Mouse (Mus musculus) spleen, postnatal 10 days (tissue): ENCODE data around the gene Gkn3.

Source experiments
- DNase-seq, 2 experiments: peaks; one replicate each; pipeline ENCODE4 v3.0.0; 2021 to 2022; ENCODE audit warnings: low spot score in 2 of 2

The Gkn3 gene

DNA sequence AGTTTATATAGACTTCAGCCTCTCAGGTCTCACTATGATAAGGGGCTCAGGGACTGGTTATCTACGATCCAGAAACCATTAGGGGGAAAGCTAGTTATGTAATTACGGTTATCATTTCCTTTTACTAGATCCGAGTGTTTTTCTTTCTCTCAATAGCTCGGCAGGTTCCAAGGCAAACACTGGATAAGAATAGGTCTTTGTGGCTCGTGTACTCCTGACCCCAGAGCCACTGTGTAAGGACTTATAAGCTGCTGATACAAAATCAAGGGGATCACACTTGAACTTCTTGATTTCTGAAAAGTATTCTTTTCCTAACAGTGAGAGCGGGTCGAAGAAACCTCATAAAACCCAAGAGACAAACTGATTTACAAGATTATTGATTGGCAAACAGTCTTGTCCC, at the start of gene Gkn3:
TSS of gene Gkn3 (minus strand) at position 59 of the 400 bp plus-strand sequence.
- no peak for DNase-seq

GRCm38 (mm10) chr6:87436745-87437144, 48.0 kb upstream of the Gkn3 start:
- DNase-seq = no peak

DNA sequence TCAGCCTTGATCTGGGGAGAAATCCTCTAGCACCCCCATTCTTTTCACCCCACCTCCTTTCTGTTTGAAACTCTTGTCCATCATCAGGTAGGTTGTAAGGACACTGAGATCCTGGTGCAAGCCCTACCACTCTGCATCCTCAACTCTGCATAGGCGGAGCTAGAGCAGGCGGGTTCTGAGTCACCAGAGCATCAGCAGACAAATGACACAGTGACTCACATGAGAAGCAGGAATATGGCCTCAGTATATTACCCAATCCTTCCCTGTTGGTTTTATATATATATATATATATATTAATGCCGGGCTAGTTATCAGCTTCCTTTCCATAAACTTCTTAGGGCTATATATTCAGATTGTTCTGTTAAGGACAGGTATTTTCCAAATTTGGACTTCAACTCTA, 47.1 kb upstream of the Gkn3 start:
- no peak for DNase-seq

GRCm38 (mm10) chr6:87428487-87429044, 39.8 kb upstream of the Gkn3 start, which contains the start of gene Bmp10:
TSS of gene Bmp10 (plus strand) at chr6:87428994.
- DNase-seq = no peak

DNA sequence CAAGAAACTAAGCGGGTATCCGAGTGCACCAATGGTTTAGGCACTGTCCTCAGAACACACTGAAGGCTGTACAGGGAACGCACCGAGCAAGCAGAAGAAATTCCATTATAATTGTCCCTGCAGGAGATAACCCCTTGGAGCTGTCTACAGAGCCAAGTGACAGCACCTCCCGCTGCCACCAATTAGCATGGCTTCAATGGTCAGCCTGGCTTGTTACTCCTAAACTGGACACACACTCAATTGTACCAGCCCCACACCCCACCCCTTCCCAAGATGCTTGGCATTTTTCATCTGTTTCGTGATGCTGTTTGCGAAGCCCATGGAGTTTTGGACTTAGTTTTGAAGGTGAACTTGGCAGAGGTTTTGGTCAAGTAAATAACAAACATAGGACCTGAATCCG, 38.9 kb upstream of the Gkn3 start:
- DNase-seq = no peak

DNA sequence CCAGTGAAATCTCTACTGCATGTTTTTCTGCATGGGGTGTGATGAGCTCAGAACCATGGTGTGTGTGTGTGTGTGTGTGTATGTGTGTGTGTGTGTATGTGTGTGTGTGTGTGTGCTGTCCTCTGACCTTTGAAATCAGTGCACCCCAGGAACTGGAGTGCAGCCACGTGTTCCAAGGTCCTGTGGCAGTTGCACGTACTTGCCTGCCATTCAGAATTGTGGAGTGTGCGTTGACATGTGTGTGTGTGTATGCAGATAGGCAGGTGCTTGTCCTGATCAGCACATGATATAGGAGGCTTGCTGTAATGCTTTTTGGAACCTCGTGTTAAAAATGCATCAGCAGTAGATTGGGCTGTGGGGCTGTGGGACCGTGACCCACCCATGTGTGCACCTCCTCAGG, 38.2 kb upstream of the Gkn3 start:
- no peak for DNase-seq

- no peak for DNase-seq
These were observed 35.5 kb upstream of the Gkn3 start for GRCm38 (mm10) chr6:87424037-87424816.

GRCm38 (mm10) chr6:87422304-87422703, 33.6 kb upstream of the Gkn3 start:
- DNase-seq = no peak

DNA sequence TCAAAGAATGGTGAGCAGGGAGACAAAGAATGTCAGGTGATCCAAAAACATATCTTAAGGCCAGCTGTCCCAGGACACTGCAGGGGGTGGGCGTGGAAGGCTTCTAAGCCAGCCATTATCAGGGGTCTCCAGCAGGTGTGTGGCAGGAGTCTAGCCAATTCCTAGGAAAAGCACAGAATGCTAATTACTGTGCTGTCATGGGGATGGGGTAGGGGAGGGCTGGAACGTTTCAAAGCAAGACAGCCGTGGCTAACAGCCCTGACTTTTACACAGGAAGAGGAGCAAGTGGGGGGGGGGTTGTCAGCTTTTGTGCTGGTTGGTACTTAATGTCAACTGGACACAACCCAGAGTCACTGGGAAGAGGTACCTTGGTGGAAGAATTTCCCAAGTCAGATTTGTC, 23.3 kb upstream of the Gkn3 start:
- no peak for DNase-seq

DNA sequence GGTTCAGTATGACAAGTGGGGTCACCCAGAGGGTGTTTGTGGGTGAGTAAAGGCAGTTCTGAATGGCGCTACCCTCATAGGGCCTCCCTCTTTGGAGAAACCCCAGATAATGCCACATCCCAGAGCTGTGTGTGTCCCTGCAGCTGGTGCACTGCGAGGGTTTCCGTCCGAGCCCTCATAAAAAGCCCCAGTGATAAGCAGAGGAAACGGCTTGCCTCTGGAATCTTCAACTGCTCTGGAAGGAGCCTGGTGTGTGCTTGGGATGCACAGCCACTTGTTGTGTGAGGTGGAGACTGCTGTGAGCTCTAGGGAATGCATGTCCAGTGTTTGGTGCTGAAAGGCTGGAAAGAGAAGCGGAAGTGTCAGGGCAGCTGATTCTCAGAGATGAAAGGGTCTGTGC, 12.7 kb upstream of the Gkn3 start:
- no peak for DNase-seq

DNA sequence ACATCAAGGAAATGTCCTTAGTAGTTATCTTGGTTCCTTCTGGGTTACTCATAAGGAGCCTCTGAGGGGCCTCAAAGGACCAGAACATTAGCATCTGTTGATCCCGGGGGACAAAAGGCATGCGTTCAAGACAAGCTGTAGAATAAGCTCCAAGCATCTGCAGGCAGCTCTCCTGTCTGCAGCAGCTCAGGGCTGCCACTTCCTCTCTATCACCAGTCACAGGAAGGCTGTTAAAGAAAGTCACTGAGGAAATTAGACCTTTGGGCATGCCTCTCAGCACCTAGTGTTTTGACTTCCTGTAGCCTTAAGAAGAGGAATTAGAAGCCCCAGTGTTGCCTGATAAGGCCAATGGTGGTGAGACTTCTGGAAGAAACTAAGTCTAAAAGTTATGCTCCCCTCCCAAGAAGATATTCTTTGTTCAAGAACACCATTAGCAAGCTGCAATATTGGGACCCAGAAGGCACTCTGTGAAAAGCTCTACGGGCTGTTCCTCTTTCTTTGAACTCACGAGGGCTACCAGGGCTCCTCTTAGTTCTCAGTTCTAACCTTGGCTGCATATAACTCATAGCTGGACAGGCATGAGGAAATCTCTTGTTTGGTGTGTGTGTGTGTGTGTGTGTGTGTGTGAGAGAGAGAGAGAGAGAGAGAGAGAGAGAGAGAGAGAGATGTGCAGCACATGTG, 11.3 kb upstream of the Gkn3 start:
- peak; percentile 7 to 32 for DNase-seq

DNA sequence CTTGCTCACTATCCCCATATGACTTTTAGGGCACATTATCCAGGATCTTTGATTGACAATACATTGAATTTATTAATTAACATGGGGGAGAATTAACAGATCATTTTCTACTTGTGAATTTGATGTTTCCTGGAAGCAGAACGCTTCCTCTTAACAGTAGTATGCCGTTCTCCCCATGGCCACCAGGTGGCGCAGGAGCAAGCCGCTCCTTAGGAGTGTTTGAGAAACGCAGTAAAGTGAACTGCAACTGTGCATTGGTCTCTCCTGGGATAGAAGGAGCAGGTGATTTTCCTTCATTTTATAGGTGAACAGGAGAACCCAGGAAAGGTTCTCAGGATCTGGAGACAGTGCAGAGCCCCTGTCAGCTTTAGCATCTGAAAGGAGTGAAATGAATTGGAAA, 10.4 kb upstream of the Gkn3 start:
- peak; percentile 68 to 89 for DNase-seq

DNA sequence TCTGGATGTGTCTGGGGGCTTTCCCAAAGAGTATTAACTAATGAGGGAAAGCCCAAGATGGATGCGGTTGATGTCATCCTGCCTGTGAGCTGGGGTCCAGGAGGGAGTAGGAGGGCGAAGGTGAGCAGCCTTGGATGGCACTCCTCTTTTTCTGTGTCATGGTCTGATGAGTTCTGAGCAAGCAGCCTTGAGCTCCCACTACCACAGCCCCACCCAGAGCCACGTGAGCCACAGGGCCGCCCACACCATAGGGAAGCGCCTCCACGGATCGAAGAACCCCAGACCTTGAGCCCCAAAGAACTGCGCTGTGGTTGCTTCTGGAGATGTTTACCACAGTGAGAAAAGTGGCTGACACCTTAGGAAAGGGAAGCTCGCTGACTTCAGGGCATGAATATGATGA, 6.0 kb upstream of the Gkn3 start:
- DNase-seq = peak in 1 of 2 experiments; percentile 29

DNA sequence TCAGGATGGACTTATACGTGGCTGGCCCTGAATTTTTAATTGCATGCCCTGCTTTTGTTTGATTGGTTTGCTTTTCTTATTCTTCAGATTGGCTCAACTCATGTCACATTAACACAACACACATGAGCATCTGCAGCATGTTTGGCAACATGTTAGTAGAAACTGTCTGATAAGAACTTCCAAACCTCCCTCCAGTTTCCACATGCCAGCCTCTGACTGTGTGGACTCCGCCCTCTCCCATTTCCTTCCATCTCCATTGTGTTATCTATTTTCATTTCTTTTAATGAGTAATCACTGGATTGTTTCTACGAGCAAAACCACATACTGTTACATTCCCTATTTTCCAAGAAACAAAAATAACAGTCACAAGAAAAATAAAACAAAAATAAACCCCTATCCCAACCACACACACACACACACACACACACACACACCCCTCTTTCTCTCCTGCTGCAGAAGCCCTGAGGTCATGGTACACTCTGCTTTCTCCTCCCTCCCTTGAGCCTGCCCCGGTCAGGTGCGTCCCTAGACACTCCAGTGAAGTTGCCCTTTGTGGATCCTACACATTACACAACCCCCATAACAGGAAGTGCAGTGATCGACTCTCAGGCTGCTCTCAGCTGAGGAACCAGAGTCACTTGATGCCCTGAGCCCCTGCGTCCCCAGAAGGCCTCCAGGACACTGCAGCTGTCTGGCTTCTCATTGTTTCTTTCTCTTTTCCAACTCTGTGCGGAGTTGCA, 4.9 kb upstream of the Gkn3 start:
- DNase-seq = no peak

DNA sequence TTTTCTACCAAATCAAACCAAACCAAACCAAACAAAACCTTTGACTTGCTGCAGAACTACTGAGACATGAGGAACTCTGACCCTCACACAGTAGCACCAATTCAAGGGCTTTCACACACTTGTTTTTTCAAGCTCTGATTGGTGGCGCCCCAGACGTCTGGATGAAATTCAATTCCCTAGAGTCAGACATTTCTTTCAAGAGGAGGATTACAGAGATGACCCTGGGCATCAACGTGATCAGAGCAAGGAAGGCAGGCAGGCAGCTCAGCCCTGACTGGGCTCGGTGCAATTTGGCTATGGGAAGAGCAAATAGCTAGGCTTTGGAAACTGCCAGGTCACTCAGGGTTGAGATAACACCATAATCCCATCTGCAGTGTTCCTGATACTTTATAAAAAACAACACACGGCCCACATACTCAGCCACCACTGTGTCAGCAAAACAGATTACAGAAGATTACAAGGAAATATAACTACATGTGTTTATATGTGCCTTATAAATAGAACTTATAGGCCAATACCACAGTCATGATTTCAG, 787 bp upstream of the Gkn3 start:
- DNase-seq = no peak

DNA sequence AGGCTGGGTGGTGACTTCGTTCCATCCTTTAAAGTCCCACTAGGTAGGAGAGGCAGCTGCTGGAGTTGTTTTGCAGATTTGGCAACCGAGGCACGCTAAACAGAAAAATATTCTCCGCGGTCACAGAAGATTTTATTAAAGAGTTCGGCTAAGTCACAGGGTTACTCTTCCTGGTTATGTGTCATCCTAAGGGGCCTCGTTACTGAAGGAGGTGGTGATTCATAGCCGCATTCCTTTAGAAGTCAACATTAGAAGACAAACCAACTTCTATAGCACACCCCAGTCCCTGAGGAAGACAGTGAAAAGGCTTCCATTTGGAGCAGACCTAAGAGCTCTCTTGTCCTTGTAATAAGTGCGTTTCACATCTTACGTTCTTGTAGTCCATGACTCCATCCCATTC, 2.1 kb downstream of the Gkn3 start:
- no peak for DNase-seq

GRCm38 (mm10) chr6:87386203-87386602, 2.5 kb downstream of the Gkn3 start:
- peak; percentile 34 to 67 for DNase-seq

DNA sequence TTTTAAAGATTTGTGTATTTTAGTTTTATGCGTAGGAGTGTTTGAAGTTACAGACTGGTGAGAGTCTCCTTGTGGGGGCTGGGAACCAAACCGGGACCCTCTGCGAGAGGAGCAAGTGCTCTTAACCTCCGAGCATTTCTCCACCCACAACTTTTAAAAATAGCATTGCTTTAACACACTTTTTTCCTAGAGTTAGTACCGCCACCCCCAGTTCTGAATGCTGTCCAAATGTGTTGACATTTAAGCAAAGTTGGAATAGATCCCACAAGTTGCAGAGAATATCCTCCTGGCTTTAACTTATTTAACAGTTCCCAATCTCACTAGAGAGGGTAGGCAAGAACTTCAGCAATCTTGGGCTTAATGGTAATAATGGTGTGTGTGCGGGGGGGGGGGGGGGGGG, 4.0 kb downstream of the Gkn3 start:
- DNase-seq = no peak

- DNase-seq = peak in 1 of 2 experiments; percentile 37
These were observed 4.6 kb downstream of the Gkn3 start for GRCm38 (mm10) chr6:87383926-87384691.

GRCm38 (mm10) chr6:87373057-87373456, 15.7 kb downstream of the Gkn3 start, which contains the start of gene Gkn2:
TSS of gene Gkn2 (plus strand) at chr6:87373357.
- no peak for DNase-seq

- no peak for DNase-seq
These were observed 19.5 kb downstream of the Gkn3 start for GRCm38 (mm10) chr6:87369223-87369622.
